Mouse (Mus musculus): ENCODE results near the gene Eef1b2. TPM values are rescaled to one million over a fixed set of nuclear protein-coding genes. Genes with fewer than 3 reads are reported as not detected.
A peak's percentile ranks its signal among the peaks of the same experiment; 100 is the strongest.
"Not testable (repeated sequence)": the region's sequence is repeated elsewhere in the genome, so short reads cannot be mapped to it uniquely, and the experiment has no call there.

Eef1b2 gene
- polyA plus RNA-seq, 1 experiment from 2014 or later = 352 TPM

DNA sequence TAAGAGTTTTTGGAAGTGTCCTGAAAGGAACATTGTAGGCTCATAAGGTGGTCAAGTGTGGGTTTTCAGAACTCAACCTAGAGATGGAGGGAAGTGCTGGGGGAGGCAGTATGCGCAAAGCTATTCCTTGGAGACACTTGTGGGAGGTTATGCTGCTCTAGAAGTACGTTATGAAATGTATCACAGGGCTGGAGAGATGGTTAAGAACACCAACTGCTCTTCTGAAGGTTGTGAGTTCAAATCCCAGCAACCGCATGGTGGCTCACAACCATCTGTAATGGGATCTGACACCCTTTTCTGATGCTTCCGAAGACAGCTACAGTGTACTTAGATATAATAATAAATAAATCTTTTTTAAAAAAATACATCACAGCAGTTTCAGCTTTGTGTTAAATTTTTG, 3.5 kb downstream of the Eef1b2 start:
- Histone ChIP-seq H3K27ac (ENCODE audit: low read depth) (no peak overlapping the region), H3K9ac (replicated peaks) (no peak overlapping the region), H3K27me3 (ENCODE audit: insufficient read depth, low read length) (no peaks in the 10 kb centered on the region), H3K36me3 (replicated peaks; ENCODE audit: insufficient read depth, low read length) (peaks cover 22% of the 10 kb centered on the region), H3K9me3 (ENCODE audit: low read length) (no peaks in the 10 kb centered on the region), H3K4me3 (ENCODE audit: low read depth, low read length) (no peak overlapping the region), H3K4me2 (ENCODE audit: low read depth, low read length) (no peak overlapping the region), H3K4me1 (ENCODE audit: insufficient read depth) (peaks cover 20% of the 10 kb centered on the region)
- 90% methylated on average over 4 of the region's 4 CpGs for whole genome bisulfite sequencing (ENCODE audit: insufficient replicate concordance)
- TF ChIP-seq CTCF (IDR thresholded peaks at IDR 0.05; ENCODE audit: low read depth) (no peak), EP300 (IDR thresholded peaks at IDR 0.05; ENCODE audit: low read depth) (no peak)
- no peak for ATAC-seq
- DNase-seq = no peak

- H3K4me3 ChIP-seq (ENCODE audit: low read depth, low read length); DNase-seq; ATAC-seq; H3K9ac ChIP-seq (replicated peaks); H3K4me2 ChIP-seq (ENCODE audit: low read depth, low read length); H3K9me3 ChIP-seq (ENCODE audit: low read length); H3K27ac ChIP-seq (ENCODE audit: low read depth); H3K27me3 ChIP-seq (ENCODE audit: insufficient read depth, low read length): not testable (repeated sequence)
- 68% methylated on average over 4 of the region's 4 CpGs for WGBS (ENCODE audit: insufficient replicate concordance)
- Histone ChIP-seq H3K4me1 (ENCODE audit: insufficient read depth) (peaks cover 15% of the 10 kb centered on the region), H3K36me3 (replicated peaks; ENCODE audit: insufficient read depth, low read length) (peaks cover 22% of the 10 kb centered on the region)
Observed at GRCm38 (mm10) chr1:63180575-63180974, 4.0 kb downstream of the Eef1b2 start.

DNA sequence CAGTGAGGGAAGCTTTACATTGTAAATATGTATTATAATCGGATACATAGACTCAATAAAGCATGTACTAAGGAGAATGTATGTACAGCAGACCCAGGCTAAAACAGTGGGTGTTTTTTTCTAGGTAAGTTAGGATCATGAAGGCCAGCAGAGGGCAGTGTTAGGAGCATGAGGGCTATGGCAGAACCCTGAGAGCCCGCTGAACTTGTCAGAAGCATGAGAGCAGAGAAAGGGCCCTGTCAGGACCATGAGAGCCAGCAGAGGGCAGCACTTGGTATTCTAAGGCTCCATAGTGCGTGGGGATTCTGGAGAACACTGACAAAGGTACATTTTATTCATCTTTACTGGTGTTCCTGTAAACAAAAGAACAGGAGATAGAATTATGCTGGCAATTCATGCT, 4.4 kb downstream of the Eef1b2 start:
- Histone ChIP-seq H3K4me1 (ENCODE audit: insufficient read depth) (peaks cover 12% of the 10 kb centered on the region), H3K27ac (ENCODE audit: low read depth) (no peak overlapping the region), H3K27me3 (ENCODE audit: insufficient read depth, low read length) (no peaks in the 10 kb centered on the region), H3K9ac (replicated peaks) (no peak overlapping the region), H3K9me3 (ENCODE audit: low read length) (no peaks in the 10 kb centered on the region), H3K4me2 (ENCODE audit: low read depth, low read length) (no peak overlapping the region), H3K4me3 (ENCODE audit: low read depth, low read length) (no peak overlapping the region), H3K36me3 (replicated peaks; ENCODE audit: insufficient read depth, low read length) (peaks cover 22% of the 10 kb centered on the region)
- 5% methylated on average over 3 of the region's 3 CpGs for WGBS (ENCODE audit: insufficient replicate concordance)
- ATAC-seq (peak; percentile 60), DNase-seq (peak; percentile 92)
- TF ChIP-seq CTCF (IDR thresholded peaks at IDR 0.05; ENCODE audit: low read depth) (peak; percentile 97), EP300 (IDR thresholded peaks at IDR 0.05; ENCODE audit: low read depth) (no peak)

- TF ChIP-seq EP300 (IDR thresholded peaks at IDR 0.05; ENCODE audit: low read depth) (no peak), CTCF (IDR thresholded peaks at IDR 0.05; ENCODE audit: low read depth) (no peak)
- 94% methylated on average over 1 of the region's 1 CpGs for WGBS (ENCODE audit: insufficient replicate concordance)
- Histone ChIP-seq H3K9ac (replicated peaks) (no peak overlapping the region), H3K9me3 (ENCODE audit: low read length) (no peaks in the 10 kb centered on the region), H3K4me2 (ENCODE audit: low read depth, low read length) (no peak overlapping the region), H3K4me1 (ENCODE audit: insufficient read depth) (peaks cover 12% of the 10 kb centered on the region), H3K27me3 (ENCODE audit: insufficient read depth, low read length) (no peaks in the 10 kb centered on the region), H3K27ac (ENCODE audit: low read depth) (no peak overlapping the region), H3K4me3 (ENCODE audit: low read depth, low read length) (no peak overlapping the region), H3K36me3 (replicated peaks; ENCODE audit: insufficient read depth, low read length) (peaks cover 22% of the 10 kb centered on the region)
- DNase-seq (no peak), ATAC-seq (no peak)
Observed at GRCm38 (mm10) chr1:63181480-63181879, 4.9 kb downstream of the Eef1b2 start.

DNA sequence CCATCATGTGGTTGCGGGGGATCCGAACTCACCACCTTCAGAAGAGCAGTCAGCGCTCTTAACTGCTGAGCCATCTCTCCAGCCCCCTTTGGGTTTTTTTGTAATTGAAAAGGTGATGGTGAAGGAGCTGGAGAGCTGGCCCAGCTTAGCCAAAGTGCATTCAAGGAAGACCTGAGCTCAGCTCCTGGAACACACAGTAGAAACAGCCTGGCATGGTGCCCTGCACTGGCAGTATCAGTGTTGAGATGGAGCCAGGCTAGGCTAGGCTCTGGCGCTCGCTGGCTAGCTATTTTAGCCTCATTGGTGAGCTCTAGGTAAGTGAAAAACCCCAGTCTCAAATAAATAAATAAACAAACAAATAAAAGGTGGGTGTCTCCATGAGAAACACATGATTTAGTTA, 5.6 kb downstream of the Eef1b2 start:
- Histone ChIP-seq H3K36me3 (replicated peaks; ENCODE audit: insufficient read depth, low read length) (peaks cover 22% of the 10 kb centered on the region), H3K4me1 (ENCODE audit: insufficient read depth) (peaks cover 12% of the 10 kb centered on the region), H3K4me3 (ENCODE audit: low read depth, low read length) (no peak overlapping the region), H3K4me2 (ENCODE audit: low read depth, low read length) (no peak overlapping the region), H3K27me3 (ENCODE audit: insufficient read depth, low read length) (no peaks in the 10 kb centered on the region), H3K9me3 (ENCODE audit: low read length) (no peaks in the 10 kb centered on the region), H3K9ac (replicated peaks) (no peak overlapping the region), H3K27ac (ENCODE audit: low read depth) (no peak overlapping the region)
- no peak for DNase-seq
- ATAC-seq = no peak
- TF ChIP-seq EP300 (IDR thresholded peaks at IDR 0.05; ENCODE audit: low read depth) (no peak), CTCF (IDR thresholded peaks at IDR 0.05; ENCODE audit: low read depth) (no peak)
- WGBS (ENCODE audit: insufficient replicate concordance) = 82% methylated on average over 5 of the region's 5 CpGs

- ATAC-seq (no peak), DNase-seq (peak; percentile 43)
- H3K27me3 ChIP-seq (ENCODE audit: insufficient read depth, low read length) = no peaks in the 10 kb centered on the region
- H3K36me3 ChIP-seq (replicated peaks; ENCODE audit: insufficient read depth, low read length) = peaks cover 21% of the 10 kb centered on the region
- no peaks in the 10 kb centered on the region for H3K9me3 ChIP-seq (ENCODE audit: low read length)
- H3K9ac ChIP-seq (replicated peaks) = no peak overlapping the region
- no peak overlapping the region for H3K27ac ChIP-seq (ENCODE audit: low read depth)
- WGBS (ENCODE audit: insufficient replicate concordance) = 59% methylated on average over 10 of the region's 10 CpGs
- H3K4me3 ChIP-seq (ENCODE audit: low read depth, low read length) = no peak overlapping the region
- H3K4me1 ChIP-seq (ENCODE audit: insufficient read depth) = peaks cover 11% of the 10 kb centered on the region
- no peak overlapping the region for H3K4me2 ChIP-seq (ENCODE audit: low read depth, low read length)
- TF ChIP-seq EP300 (IDR thresholded peaks at IDR 0.05; ENCODE audit: low read depth) (no peak), CTCF (IDR thresholded peaks at IDR 0.05; ENCODE audit: low read depth) (peak; percentile 77)
Observed at GRCm38 (mm10) chr1:63182636-63183270, 6.1 kb downstream of the Eef1b2 start.

DNA sequence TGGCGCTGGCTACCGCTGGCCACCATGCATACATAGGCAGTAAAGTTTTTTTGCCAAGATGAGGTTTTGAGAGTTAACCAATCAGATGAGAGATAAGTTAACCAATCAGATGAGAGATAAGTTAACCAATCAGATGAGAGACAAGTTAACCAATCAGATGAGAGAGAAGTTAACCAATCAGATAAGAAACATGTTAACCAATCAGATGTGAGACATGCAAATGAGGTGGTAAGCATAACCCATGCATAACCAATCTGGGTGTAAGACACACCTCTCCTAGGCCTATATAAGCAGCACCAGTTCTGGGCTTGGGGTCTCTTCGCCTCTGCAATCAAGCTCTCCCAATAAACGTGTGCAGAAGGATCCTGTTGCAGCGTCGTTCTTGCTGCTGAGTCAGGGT, 8.8 kb downstream of the Eef1b2 start:
- H3K4me2 ChIP-seq (ENCODE audit: low read depth, low read length); H3K9ac ChIP-seq (replicated peaks); H3K9me3 ChIP-seq (ENCODE audit: low read length); H3K27ac ChIP-seq (ENCODE audit: low read depth); H3K4me3 ChIP-seq (ENCODE audit: low read depth, low read length); H3K27me3 ChIP-seq (ENCODE audit: insufficient read depth, low read length); H3K36me3 ChIP-seq (replicated peaks; ENCODE audit: insufficient read depth, low read length); DNase-seq; H3K4me1 ChIP-seq (ENCODE audit: insufficient read depth); ATAC-seq: not testable (repeated sequence)
- WGBS (ENCODE audit: insufficient replicate concordance) = 88% methylated on average over 6 of the region's 6 CpGs
